Mouse (Mus musculus) thymus, adult 2 months (tissue): Measurements from ENCODE around the gene Ints7.

Source experiments
- CTCF ChIP-seq: fragments of 200-500 bp; IDR thresholded peaks from 2 replicates; pipeline ENCODE4 v1.5.1; 2012; ENCODE audit warnings: mild to moderate bottlenecking, control low read depth, low read length, moderate library complexity, borderline replicate concordance; ENCODE audit not compliant: control insufficient read depth, poor library complexity, insufficient read depth; ENCODE audit errors: extremely low read depth
- POLR2A ChIP-seq: fragments of 200-500 bp; IDR thresholded peaks from 2 replicates; pipeline ENCODE4 v1.6.1; 2012; ENCODE audit warnings: mild to moderate bottlenecking, low read length, control low read depth, moderate library complexity; ENCODE audit not compliant: control insufficient read depth, poor library complexity, insufficient read depth; ENCODE audit errors: extremely low read depth

DNA sequence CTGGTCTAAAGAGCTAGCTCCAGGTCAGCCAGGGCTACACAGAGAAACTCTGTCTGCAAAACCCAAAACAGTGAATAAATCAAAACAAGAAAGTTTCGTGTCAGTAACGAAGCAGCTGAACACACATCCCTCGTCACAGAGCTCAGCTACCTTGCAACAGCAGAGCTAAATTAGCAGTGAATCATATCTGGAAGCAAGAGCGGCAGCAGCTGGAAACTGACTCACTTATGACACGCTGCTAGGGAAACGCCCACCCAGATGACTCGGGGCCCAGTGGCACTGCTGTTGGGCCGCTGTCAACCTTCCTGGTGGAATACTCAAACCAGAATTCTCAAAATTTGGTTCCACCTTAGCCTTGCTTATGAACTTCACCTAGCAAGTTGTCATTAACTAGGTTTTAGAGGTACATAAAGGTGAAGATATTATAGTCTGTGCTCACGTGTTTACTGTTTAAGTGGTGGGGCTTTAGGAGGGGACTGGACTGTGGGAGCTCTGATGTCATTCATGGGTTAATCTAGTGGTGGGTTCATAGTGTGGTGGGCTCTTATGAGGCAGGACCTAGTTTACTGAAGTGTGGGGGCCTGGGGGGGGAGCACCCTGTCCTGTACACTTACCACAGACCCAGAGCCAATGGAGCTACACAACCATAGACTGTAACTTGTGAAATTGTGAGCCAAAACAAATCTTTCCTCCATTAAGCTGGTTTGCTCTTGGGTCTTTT, 86.9 kb downstream of the Ints7 start:
- TF ChIP-seq POLR2A: no peak
- TF ChIP-seq CTCF: no peak
